ENCODE assay signal across 20 mouse cellular contexts in genomic region chr2:59245098-59245388, GRCm38 (mm10).
A peak's percentile ranks its signal among the peaks of the same experiment; 100 is the strongest.
DNase-seq lines count a peak whose midpoint lies in the region; ATAC-seq lines count a peak whose summit lies in the region.
"Had no signal": no experiment of that assay in that cellular context is flagged by ENCODE, and none has a peak within 500 bp of the region (broad histone marks: within the 10 kb centered on the region; RNA-seq: fewer than 3 reads in every experiment).

No protein-coding gene starts in this region.

- no peak for DNase-seq in left cerebral cortex, postnatal 10 days (ENCODE audit: extremely low spot score in 1 of 2, low spot score in 2 of 2)
- DNase-seq: adrenal gland, adult 8-10 months; adrenal gland, postnatal 14 days; adrenal gland, postnatal 36 days; cerebellum, adult 11-12 months; cerebellum, adult 2 months; cerebellum, adult 9-10 months; cerebellum, postnatal 10 days; cerebellum, postnatal 25 days had no signal

- no peaks in the 10 kb centered on the region for H3K27me3 ChIP-seq in megakaryocyte, embryonic 14.5 days (replicated peaks)
- H3K27me3 ChIP-seq in forebrain, embryonic 13.5 days = no peaks in the 10 kb centered on the region
- H3K27me3 ChIP-seq: CH12.LX; embryonic facial prominence, embryonic 12.5 days; Patski had no signal

- peak overlapping the region; percentile 75 for H3K4me3 ChIP-seq in megakaryocyte, embryonic 14.5 days (replicated peaks)
- H3K4me3 ChIP-seq in macrophage (ENCODE audit: inconsistent target) = no peak overlapping the region
- H3K4me3 ChIP-seq in forebrain, embryonic 13.5 days = no peak overlapping the region
- H3K4me3 ChIP-seq: embryonic facial prominence, embryonic 10.5 days; embryonic facial prominence, embryonic 12.5 days had no signal

- peaks cover 14% of the 10 kb centered on the region for H3K36me3 ChIP-seq in megakaryocyte, embryonic 14.5 days (replicated peaks; ENCODE audit: low read length)
- H3K36me3 ChIP-seq in macrophage (ENCODE audit: inconsistent target) = no peaks in the 10 kb centered on the region
- no peaks in the 10 kb centered on the region for H3K36me3 ChIP-seq in forebrain, embryonic 13.5 days (ENCODE audit: poor library complexity, severe bottlenecking)

- H3K4me2 ChIP-seq in forebrain, embryonic 13.5 days = no peak overlapping the region
- H3K4me2 ChIP-seq: embryonic facial prominence, embryonic 12.5 days had no signal

- no peak for ATAC-seq in megakaryocyte, adult 5-6 weeks (ENCODE audit: poor library complexity, severe bottlenecking)
- no peak for ATAC-seq in forebrain, embryonic 13.5 days
- ATAC-seq: forebrain, embryonic 14.5 days; forebrain, embryonic 16.5 days; Patski had no signal

- H3K4me1 ChIP-seq in megakaryocyte, embryonic 14.5 days = peaks cover 43% of the 10 kb centered on the region
- 0 out of 2 replicates have a peak, but pooled peaks cover 7% of the 10 kb centered on the region for H3K4me1 ChIP-seq in forebrain, embryonic 13.5 days
- H3K4me1 ChIP-seq: embryonic facial prominence, embryonic 12.5 days had no signal

- 52% methylated on average over 3 of the region's 3 CpGs for WGBS in macrophage (ENCODE audit: missing documents)
- 76% methylated on average over 3 of the region's 3 CpGs for WGBS in forebrain, embryonic 13.5 days

- H3K9ac ChIP-seq in forebrain, embryonic 13.5 days = no peak overlapping the region
- H3K9ac ChIP-seq: embryonic facial prominence, embryonic 12.5 days had no signal

- 0 out of 2 replicates have a peak, but pooled peaks cover 4% of the 10 kb centered on the region for H3K9me3 ChIP-seq in megakaryocyte, embryonic 14.5 days
- no peaks in the 10 kb centered on the region for H3K9me3 ChIP-seq in forebrain, embryonic 13.5 days (replicated peaks)
- H3K9me3 ChIP-seq: embryonic facial prominence, embryonic 10.5 days; embryonic facial prominence, embryonic 12.5 days; G1E had no signal

- intact Hi-C loops in left cerebral cortex, postnatal 10 days (cut with DNase I) = loop anchor here (10.0 kb wide), 1 partner anchor 410 kb away; no protein-coding TSS in a partner anchor

- H3K27ac ChIP-seq in macrophage = peak overlapping the region; percentile 24; the same call in 1 of the 2 replicates
- no peak overlapping the region for H3K27ac ChIP-seq in forebrain, embryonic 13.5 days
- H3K27ac ChIP-seq: embryonic facial prominence, embryonic 10.5 days; embryonic facial prominence, embryonic 12.5 days had no signal

- no peaks in the 10 kb centered on the region; the same call in 1 of the 2 replicates for H3K79me2 ChIP-seq in macrophage (ENCODE audit: inconsistent target)
